Mouse (Mus musculus) lung, adult 2 months (tissue): Measurements from ENCODE around the gene Wt1.

ENCODE experiments used
- CTCF ChIP-seq: fragments of 200-500 bp; IDR thresholded peaks from 2 replicates; pipeline ENCODE4 v1.5.1; 2011; ENCODE audit warnings: mild to moderate bottlenecking, low read length, control low read depth; ENCODE audit not compliant: insufficient read depth
- POLR2A ChIP-seq: fragments of 200-500 bp; IDR thresholded peaks from 2 replicates; pipeline ENCODE4 v1.6.1; 2011; ENCODE audit warnings: low read depth, mild to moderate bottlenecking, control low read depth, low read length, borderline replicate concordance; ENCODE audit errors: extremely low read depth

GRCm38 (mm10) chr2:105168137-105168536 is 41.8 kb downstream of the Wt1 start:
- TF ChIP-seq POLR2A (no peak), CTCF (no peak)
